Mouse (Mus musculus) ES-E14 (cell line): ENCODE measurements around the gene Adamts2. TPM values are rescaled to one million over a fixed set of nuclear protein-coding genes. Genes with fewer than 3 reads are reported as not detected.

Source experiments
- DNase-seq: peaks from one replicate; pipeline ENCODE4 v3.0.0-alpha.2; 2013; ENCODE audit warnings: low read depth, low spot score
- H3K27ac ChIP-seq: 2 replicates; pipeline ENCODE4 v1.5.1; 2012; ENCODE audit warnings: low read depth, mild to moderate bottlenecking, low read length, moderate library complexity, mixed read lengths; ENCODE audit not compliant: poor library complexity, insufficient read depth, severe bottlenecking
- H3K36me3 ChIP-seq: 2 replicates; pipeline ENCODE4 v1.6.1; 2012; ENCODE audit warnings: mild to moderate bottlenecking, low read length, moderate library complexity, mixed read lengths; ENCODE audit not compliant: control insufficient read depth, poor library complexity, insufficient read depth, severe bottlenecking
- H3K4me1 ChIP-seq, 2 experiments: fragments of 150-350 bp in 1 of 2; sonication (generic) in 1 of 2; 2 replicates each; pipeline ENCODE4 v1.6.1; 2012; ENCODE audit warnings: low read length in 2 of 2, mild to moderate bottlenecking in 1 of 2, mixed read lengths in 1 of 2; ENCODE audit not compliant: control insufficient read depth in 2 of 2, insufficient read depth in 2 of 2, poor library complexity in 1 of 2
- H3K4me3 ChIP-seq, 2 experiments: fragments of 150-350 bp in 1 of 2; sonication (generic) in 1 of 2; 2 replicates each; pipeline ENCODE4 v1.5.1; 2012; ENCODE audit warnings: low read length in 2 of 2, low read depth in 1 of 2, mild to moderate bottlenecking in 1 of 2, mixed read lengths in 1 of 2; ENCODE audit not compliant: insufficient read depth in 1 of 2, poor library complexity in 1 of 2, severe bottlenecking in 1 of 2
- H3K9ac ChIP-seq: 2 replicates; pipeline ENCODE4 v1.6.1; 2012; ENCODE audit warnings: low read depth, mild to moderate bottlenecking, low read length, mixed read lengths; ENCODE audit not compliant: poor library complexity, insufficient read depth, severe bottlenecking
- H3K9me3 ChIP-seq: fragments of 150-350 bp; sonication (generic); 2 replicates; pipeline ENCODE4 v1.6.1; 2012; ENCODE audit warnings: low read depth, mild to moderate bottlenecking, low read length; ENCODE audit not compliant: control insufficient read depth, insufficient read depth
- CHD2 ChIP-seq: IDR thresholded peaks from 2 replicates; pipeline ENCODE4 v1.6.1; 2014; ENCODE audit warnings: mild to moderate bottlenecking, low read depth, low read length, inconsistent platforms
- HCFC1 ChIP-seq: IDR thresholded peaks from 2 replicates; pipeline ENCODE4 v1.6.1; 2012; ENCODE audit warnings: low read length, inconsistent platforms, borderline replicate concordance; ENCODE audit not compliant: insufficient read depth
- MAFK ChIP-seq: IDR thresholded peaks from 2 replicates; pipeline ENCODE4 v1.6.1; 2014; ENCODE audit warnings: mild to moderate bottlenecking, low read depth, low read length, inconsistent platforms; ENCODE audit not compliant: insufficient read depth
- ZC3H11A ChIP-seq: IDR thresholded peaks from 2 replicates; pipeline ENCODE4 v1.6.1; 2012; ENCODE audit warnings: low read depth, mild to moderate bottlenecking, inconsistent platforms, low read length, borderline replicate concordance
- ZNF384 ChIP-seq: IDR thresholded peaks from 2 replicates; pipeline ENCODE4 v1.6.1; 2012; ENCODE audit warnings: low read depth, low read length, inconsistent platforms
- in situ Hi-C, 2 experiments: fragments of 600-800 bp; cut with MboI; formaldehyde crosslinking; loops; one replicate each; pipeline ENCODE4 v1.15.1; 2025; ENCODE audit warnings: low sequenced_read_pairs in 2 of 2, inconsistent platforms in 1 of 2; ENCODE audit not compliant: unreplicated experiment in 2 of 2
- total RNA-seq: library from RNA; depleted of rRNA; stranded (reverse); fragments of 300-350 nt; gene quantifications from 2 replicates; pipeline ENCODE4 v1.2.3, GENCODE M21; 2012

Gene Adamts2
- total RNA-seq, 1 experiment, result 1.1 TPM

- Histone ChIP-seq H3K4me1 (peaks cover 2 to 6% of the 10 kb centered on the region in 2 experiments; a peak in 2 of 4 replicates), H3K9ac (no peak overlapping the region), H3K27ac (no peak overlapping the region), H3K4me3 (no peak overlapping the region), H3K9me3 (no peaks in the 10 kb centered on the region), H3K36me3 (no peaks in the 10 kb centered on the region)
- no peak for DNase-seq
- in situ Hi-C loops, result no loop called here
- TF ChIP-seq CHD2 (no peak), ZNF384 (no peak), MAFK (no peak), HCFC1 (no peak), ZC3H11A (no peak)
Measured at GRCm38 (mm10) chr11:50771006-50771405, 169.1 kb downstream of the Adamts2 start.

DNA sequence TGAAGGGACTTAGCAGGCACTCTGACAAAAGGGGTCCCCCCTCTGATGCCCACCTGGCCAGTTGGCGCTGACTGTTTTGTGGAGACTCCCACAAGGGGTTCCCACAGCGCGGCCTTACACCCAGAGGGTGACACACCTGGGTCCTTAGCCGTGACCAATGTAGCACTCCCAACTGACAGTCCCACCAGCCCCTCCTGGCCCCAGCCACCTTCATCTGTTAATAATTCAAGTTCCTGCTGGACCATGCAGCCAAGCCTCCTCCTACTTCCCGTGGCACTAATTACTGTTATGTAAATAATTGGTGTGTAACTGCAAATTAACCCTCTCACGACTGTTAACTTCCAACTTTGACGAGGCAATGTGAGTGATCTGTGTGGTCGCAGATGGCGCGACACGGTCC, 195.8 kb downstream of the Adamts2 start:
- TF ChIP-seq MAFK (no peak), CHD2 (no peak), HCFC1 (no peak), ZNF384 (no peak), ZC3H11A (no peak)
- in situ Hi-C loops, result no loop called here
- Histone ChIP-seq H3K4me3 (no peak overlapping the region), H3K27ac (no peak overlapping the region), H3K9me3 (no peaks in the 10 kb centered on the region), H3K4me1 (no peaks in the 10 kb centered on the region), H3K9ac (no peak overlapping the region), H3K36me3 (no peaks in the 10 kb centered on the region)
- no peak for DNase-seq

DNA sequence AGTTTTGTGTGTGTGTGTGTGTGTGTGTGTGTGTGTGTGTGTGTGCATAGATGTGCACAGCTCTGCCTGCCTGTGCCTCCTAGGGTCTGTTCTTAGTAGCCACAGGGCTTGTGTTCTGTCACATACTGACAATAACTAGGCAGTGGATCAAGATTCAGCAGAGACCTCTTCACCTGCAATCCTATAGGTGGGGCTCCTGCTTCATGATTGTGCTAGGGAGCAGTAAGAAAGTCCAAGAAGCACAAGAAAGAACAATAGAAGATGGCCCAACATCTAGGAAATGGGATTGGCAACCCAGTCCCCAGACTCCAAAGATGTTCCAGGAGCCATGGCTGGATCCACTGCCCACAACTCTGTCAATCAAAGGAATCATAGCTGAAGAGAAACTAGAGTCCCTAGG, 197.0 kb downstream of the Adamts2 start:
- no peak for TF ChIP-seq CHD2
- TF ChIP-seq MAFK, result no peak
- TF ChIP-seq ZC3H11A, result no peak
- no peak for TF ChIP-seq HCFC1
- no peak for TF ChIP-seq ZNF384
- H3K4me3 ChIP-seq, result no peak overlapping the region
- H3K4me1 ChIP-seq, result peaks cover 0 to 3% of the 10 kb centered on the region in 2 experiments; a peak in 1 of 4 replicates
- DNase-seq, result no peak
- H3K9ac ChIP-seq, result no peak overlapping the region
- H3K27ac ChIP-seq, result no peak overlapping the region
- no peaks in the 10 kb centered on the region for H3K9me3 ChIP-seq
- in situ Hi-C loops, result no loop called here
- no peaks in the 10 kb centered on the region for H3K36me3 ChIP-seq

DNA sequence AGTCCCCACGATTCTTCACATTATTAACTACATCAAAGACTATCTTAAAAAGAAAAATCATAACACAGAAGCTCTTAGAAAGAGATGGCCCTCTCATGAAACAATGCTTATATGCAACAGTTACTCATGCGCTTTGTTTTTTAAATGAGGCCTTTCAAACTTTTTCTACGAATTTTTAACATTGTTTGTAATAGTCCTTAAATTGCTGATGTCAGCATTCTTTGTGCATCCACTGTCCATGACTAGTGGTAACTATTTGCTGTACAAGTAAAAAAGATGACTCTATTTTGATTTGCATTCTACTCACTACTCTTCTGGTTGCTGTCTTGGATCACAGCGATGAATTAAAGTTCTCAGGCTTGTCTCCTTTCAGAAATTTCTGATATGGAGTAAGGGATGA, 212.3 kb downstream of the Adamts2 start:
- no peaks in the 10 kb centered on the region for H3K4me1 ChIP-seq
- no peak overlapping the region for H3K4me3 ChIP-seq
- TF ChIP-seq ZC3H11A (no peak), ZNF384 (no peak), MAFK (peak; percentile 97)
- DNase-seq, result no peak
- H3K9me3 ChIP-seq, result no peaks in the 10 kb centered on the region
- H3K9ac ChIP-seq, result no peak overlapping the region
- in situ Hi-C loops, result no loop called here
- H3K27ac ChIP-seq, result no peak overlapping the region
- peaks cover 7% of the 10 kb centered on the region for H3K36me3 ChIP-seq

GRCm38 (mm10) chr11:50826214-50826613, 224.3 kb downstream of the Adamts2 start:
- Histone ChIP-seq H3K9ac (no peak overlapping the region), H3K4me3 (no peak overlapping the region), H3K4me1 (peaks cover 0 to 3% of the 10 kb centered on the region in 2 experiments; a peak in 1 of 4 replicates), H3K9me3 (no peaks in the 10 kb centered on the region), H3K27ac (no peak overlapping the region), H3K36me3 (peaks cover 2% of the 10 kb centered on the region; the same call in 1 of the 2 replicates)
- DNase-seq, result no peak
- in situ Hi-C loops, result no loop called here
- TF ChIP-seq HCFC1 (no peak), CHD2 (no peak), ZC3H11A (no peak)
